Comparison of ENCODE assay signal across 13 mouse cellular contexts in the genomic region with DNA sequence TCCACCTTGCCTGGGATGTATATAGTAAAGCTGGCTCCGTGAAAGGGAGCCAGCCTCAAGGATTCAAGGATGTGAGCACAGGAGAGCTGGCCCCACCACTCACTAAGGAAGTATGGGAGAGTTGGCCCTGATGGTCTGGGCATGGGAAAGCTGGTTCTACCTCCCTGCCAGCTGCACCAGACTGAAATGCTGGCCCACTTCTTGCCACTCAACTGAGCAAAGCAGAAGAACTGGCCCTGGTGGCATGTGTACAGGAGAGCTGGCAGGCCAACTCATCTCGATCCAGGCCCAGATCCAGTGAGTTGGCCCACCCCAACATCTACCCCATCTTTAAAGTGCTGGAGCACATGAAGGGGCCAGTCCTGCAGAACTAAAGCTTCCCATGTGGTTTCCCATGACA.
"Had no signal": no experiment of that assay in that cellular context is flagged by ENCODE, and none has a peak within 500 bp of the region (broad histone marks: within the 10 kb centered on the region; RNA-seq: fewer than 3 reads in every experiment).

No protein-coding gene starts in this region.

- DNase-seq: gastrocnemius, postnatal 14 days; gastrocnemius, postnatal 36 days; heart, adult 2 months; heart, postnatal 14 days; heart, postnatal 36 days; kidney, adult 11 months; kidney, adult 2 months; kidney, adult 9 months; kidney, postnatal 14 days; kidney, postnatal 36 days; layer of hippocampus, adult 9-11 months; layer of hippocampus, postnatal 36 days; left cerebral cortex, postnatal 4 days had no signal
